Mouse (Mus musculus): ENCODE results near the gene Gm4881. TPM values are rescaled to one million over a fixed set of nuclear protein-coding genes. Genes with fewer than 3 reads are reported as not detected.
A peak's percentile ranks its signal among the peaks of the same experiment; 100 is the strongest.

The Gm4881 gene
- total and polyA plus RNA-seq, 2 experiments from 2014 or later: not detected

GRCm38 (mm10) chr7:24983396-24983795 lies 39.1 kb upstream of the Gm4881 start:
- ATAC-seq (ENCODE audit: insufficient read depth, low read depth): no peak
- no peak for DNase-seq (ENCODE audit: low spot score)
- no peak overlapping the region for H3K9ac ChIP-seq (replicated peaks; ENCODE audit: low read depth, low read length)
- TF ChIP-seq CTCF (IDR thresholded peaks at IDR 0.05; ENCODE audit: low read depth) (no peak), EP300 (IDR thresholded peaks at IDR 0.05; ENCODE audit: low read depth) (no peak)
- H3K4me3 ChIP-seq (ENCODE audit: low read depth, low read length): no peak overlapping the region
- no peaks in the 10 kb centered on the region for H3K9me3 ChIP-seq (replicated peaks; ENCODE audit: control insufficient read depth, low read length)
- no peaks in the 10 kb centered on the region for H3K36me3 ChIP-seq (replicated peaks; ENCODE audit: control insufficient read depth, insufficient read depth, low read length)
- no peaks in the 10 kb centered on the region for H3K27me3 ChIP-seq (ENCODE audit: control insufficient read depth, insufficient read depth, low read length)
- H3K4me1 ChIP-seq (ENCODE audit: control insufficient read depth, insufficient read depth): no peaks in the 10 kb centered on the region
- no peak overlapping the region for H3K27ac ChIP-seq (ENCODE audit: low read depth)
- WGBS: 74% methylated on average over 5 of the region's 5 CpGs
- no peak overlapping the region for H3K4me2 ChIP-seq (ENCODE audit: low read depth, low read length)

- no peak for ATAC-seq (ENCODE audit: insufficient read depth, low read depth)
- 67% methylated on average over 7 of the region's 7 CpGs for WGBS
- no peaks in the 10 kb centered on the region for H3K36me3 ChIP-seq (replicated peaks; ENCODE audit: control insufficient read depth, insufficient read depth, low read length)
- H3K9ac ChIP-seq (replicated peaks; ENCODE audit: low read depth, low read length): no peak overlapping the region
- H3K27ac ChIP-seq (ENCODE audit: low read depth): no peak overlapping the region
- H3K4me3 ChIP-seq (ENCODE audit: low read depth, low read length): no peak overlapping the region
- no peak for DNase-seq (ENCODE audit: low spot score)
- no peak overlapping the region for H3K4me2 ChIP-seq (ENCODE audit: low read depth, low read length)
- no peaks in the 10 kb centered on the region for H3K27me3 ChIP-seq (ENCODE audit: control insufficient read depth, insufficient read depth, low read length)
- no peak for TF ChIP-seq EP300 (IDR thresholded peaks at IDR 0.05; ENCODE audit: low read depth)
- no peak for TF ChIP-seq CTCF (IDR thresholded peaks at IDR 0.05; ENCODE audit: low read depth)
- H3K4me1 ChIP-seq (ENCODE audit: control insufficient read depth, insufficient read depth): no peaks in the 10 kb centered on the region
- no peaks in the 10 kb centered on the region for H3K9me3 ChIP-seq (replicated peaks; ENCODE audit: control insufficient read depth, low read length)
These were observed 36.1 kb upstream of the Gm4881 start for GRCm38 (mm10) chr7:24980439-24980838.

DNA sequence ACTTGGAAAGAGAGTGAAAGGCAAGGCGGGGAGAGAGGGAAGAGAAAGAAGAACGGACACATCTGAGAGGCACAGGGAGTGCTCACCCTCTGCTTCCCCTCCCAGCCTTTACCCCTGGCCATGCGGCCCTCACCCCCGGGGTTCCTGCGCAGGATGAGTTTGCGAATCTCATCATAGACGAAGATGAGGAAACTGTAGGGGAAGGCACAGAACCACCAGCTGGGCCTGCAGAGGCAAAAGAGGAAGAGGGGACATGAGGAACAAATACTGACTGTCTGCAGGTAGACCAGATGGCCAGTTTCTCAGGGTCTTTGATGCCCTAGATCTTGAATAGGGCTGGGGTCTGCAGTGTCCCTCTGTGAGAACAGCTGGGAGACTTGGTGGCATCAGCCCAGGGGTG lies 34.5 kb upstream of the Gm4881 start:
- H3K27ac ChIP-seq (ENCODE audit: low read depth): no peak overlapping the region
- DNase-seq (ENCODE audit: low spot score): no peak
- no peak overlapping the region for H3K9ac ChIP-seq (replicated peaks; ENCODE audit: low read depth, low read length)
- H3K4me1 ChIP-seq (ENCODE audit: control insufficient read depth, insufficient read depth): no peaks in the 10 kb centered on the region
- ATAC-seq (ENCODE audit: insufficient read depth, low read depth): no peak
- TF ChIP-seq EP300 (IDR thresholded peaks at IDR 0.05; ENCODE audit: low read depth): no peak
- TF ChIP-seq CTCF (IDR thresholded peaks at IDR 0.05; ENCODE audit: low read depth): no peak
- 74% methylated on average over 7 of the region's 7 CpGs for WGBS
- no peak overlapping the region for H3K4me2 ChIP-seq (ENCODE audit: low read depth, low read length)
- no peaks in the 10 kb centered on the region for H3K27me3 ChIP-seq (ENCODE audit: control insufficient read depth, insufficient read depth, low read length)
- no peaks in the 10 kb centered on the region for H3K9me3 ChIP-seq (replicated peaks; ENCODE audit: control insufficient read depth, low read length)
- no peak overlapping the region for H3K4me3 ChIP-seq (ENCODE audit: low read depth, low read length)
- H3K36me3 ChIP-seq (replicated peaks; ENCODE audit: control insufficient read depth, insufficient read depth, low read length): no peaks in the 10 kb centered on the region

DNA sequence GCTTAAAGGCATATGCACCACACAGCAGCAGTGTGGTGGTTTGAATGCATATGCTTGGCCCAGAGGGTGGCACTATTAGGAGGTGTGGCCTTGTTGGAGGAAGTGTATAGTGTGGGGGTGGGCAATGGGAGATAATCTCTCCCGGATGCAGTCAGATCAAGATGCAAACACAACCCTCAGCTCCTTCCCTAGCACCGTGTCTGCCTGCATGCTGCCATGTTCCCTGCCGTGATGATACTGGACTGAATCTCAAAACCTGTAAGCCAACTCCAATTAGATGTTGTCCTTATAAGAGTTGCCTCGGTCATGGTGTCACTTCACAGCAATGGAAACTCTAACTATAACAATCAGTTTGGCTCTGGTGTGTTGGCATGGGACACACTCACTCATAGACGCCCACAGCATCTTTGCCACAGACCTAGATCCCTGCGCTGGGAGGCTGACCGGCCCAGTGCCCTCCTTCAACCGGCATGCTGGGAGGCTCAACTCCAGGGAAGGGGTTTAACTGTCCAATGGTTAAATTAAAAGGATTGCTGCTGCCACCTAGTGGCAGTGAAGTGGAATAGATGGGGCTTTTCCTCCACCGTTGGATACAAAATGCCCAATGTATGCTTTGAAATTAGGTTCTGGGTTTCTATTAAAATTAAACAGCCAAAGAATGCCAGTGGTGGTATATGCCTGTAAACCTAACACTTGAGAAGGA lies 30.8 kb upstream of the Gm4881 start:
- H3K27me3 ChIP-seq (ENCODE audit: control insufficient read depth, insufficient read depth, low read length): no peaks in the 10 kb centered on the region
- DNase-seq (ENCODE audit: low spot score) (peak; percentile 66), ATAC-seq (ENCODE audit: insufficient read depth, low read depth) (no peak)
- no peaks in the 10 kb centered on the region for H3K4me1 ChIP-seq (ENCODE audit: control insufficient read depth, insufficient read depth)
- TF ChIP-seq EP300 (IDR thresholded peaks at IDR 0.05; ENCODE audit: low read depth) (no peak), CTCF (IDR thresholded peaks at IDR 0.05; ENCODE audit: low read depth) (peak; percentile 66)
- H3K27ac ChIP-seq (ENCODE audit: low read depth): no peak overlapping the region
- no peak overlapping the region for H3K4me2 ChIP-seq (ENCODE audit: low read depth, low read length)
- WGBS: 28% methylated on average over 9 of the region's 9 CpGs
- no peak overlapping the region for H3K9ac ChIP-seq (replicated peaks; ENCODE audit: low read depth, low read length)
- no peak overlapping the region for H3K4me3 ChIP-seq (ENCODE audit: low read depth, low read length)
- H3K9me3 ChIP-seq (replicated peaks; ENCODE audit: control insufficient read depth, low read length): no peaks in the 10 kb centered on the region
- peaks cover 5% of the 10 kb centered on the region for H3K36me3 ChIP-seq (replicated peaks; ENCODE audit: control insufficient read depth, insufficient read depth, low read length)

DNA sequence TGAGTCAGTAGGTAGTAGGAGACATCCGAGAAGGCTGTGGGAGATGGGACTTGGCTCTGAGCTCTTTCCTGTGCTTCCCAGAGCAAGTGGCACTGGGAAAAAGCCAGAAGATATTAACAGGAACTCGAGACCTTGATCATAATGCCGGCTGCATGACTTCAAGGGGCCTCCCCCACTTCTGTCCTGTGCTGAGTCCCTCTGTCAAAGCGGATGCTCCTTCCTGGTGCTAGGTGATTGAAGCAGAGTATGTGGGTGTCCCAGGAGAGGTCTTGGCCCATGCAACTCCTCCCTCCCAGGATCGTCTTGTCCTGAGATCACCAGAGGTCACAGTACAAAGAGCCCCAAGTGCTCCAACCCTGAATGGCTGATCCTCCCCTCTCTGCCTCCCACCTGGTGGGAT lies 29.6 kb upstream of the Gm4881 start:
- Histone ChIP-seq H3K27ac (ENCODE audit: low read depth) (no peak overlapping the region), H3K4me3 (ENCODE audit: low read depth, low read length) (no peak overlapping the region), H3K4me1 (ENCODE audit: control insufficient read depth, insufficient read depth) (no peaks in the 10 kb centered on the region), H3K9ac (replicated peaks; ENCODE audit: low read depth, low read length) (no peak overlapping the region), H3K4me2 (ENCODE audit: low read depth, low read length) (no peak overlapping the region), H3K27me3 (ENCODE audit: control insufficient read depth, insufficient read depth, low read length) (no peaks in the 10 kb centered on the region), H3K36me3 (replicated peaks; ENCODE audit: control insufficient read depth, insufficient read depth, low read length) (peaks cover 14% of the 10 kb centered on the region), H3K9me3 (replicated peaks; ENCODE audit: control insufficient read depth, low read length) (no peaks in the 10 kb centered on the region)
- WGBS: 55% methylated on average over 5 of the region's 5 CpGs
- TF ChIP-seq CTCF (IDR thresholded peaks at IDR 0.05; ENCODE audit: low read depth): no peak
- TF ChIP-seq EP300 (IDR thresholded peaks at IDR 0.05; ENCODE audit: low read depth): no peak
- DNase-seq (ENCODE audit: low spot score): no peak
- ATAC-seq (ENCODE audit: insufficient read depth, low read depth): no peak

GRCm38 (mm10) chr7:24973208-24973607 lies 28.9 kb upstream of the Gm4881 start:
- H3K27me3 ChIP-seq (ENCODE audit: control insufficient read depth, insufficient read depth, low read length): no peaks in the 10 kb centered on the region
- no peak overlapping the region for H3K9ac ChIP-seq (replicated peaks; ENCODE audit: low read depth, low read length)
- no peak for ATAC-seq (ENCODE audit: insufficient read depth, low read depth)
- 75% methylated on average over 4 of the region's 4 CpGs for WGBS
- H3K4me3 ChIP-seq (ENCODE audit: low read depth, low read length): no peak overlapping the region
- no peak for DNase-seq (ENCODE audit: low spot score)
- H3K4me1 ChIP-seq (ENCODE audit: control insufficient read depth, insufficient read depth): no peaks in the 10 kb centered on the region
- no peak overlapping the region for H3K27ac ChIP-seq (ENCODE audit: low read depth)
- H3K36me3 ChIP-seq (replicated peaks; ENCODE audit: control insufficient read depth, insufficient read depth, low read length): peaks cover 14% of the 10 kb centered on the region
- H3K4me2 ChIP-seq (ENCODE audit: low read depth, low read length): no peak overlapping the region
- no peaks in the 10 kb centered on the region for H3K9me3 ChIP-seq (replicated peaks; ENCODE audit: control insufficient read depth, low read length)
- TF ChIP-seq CTCF (IDR thresholded peaks at IDR 0.05; ENCODE audit: low read depth) (no peak), EP300 (IDR thresholded peaks at IDR 0.05; ENCODE audit: low read depth) (no peak)
